Mouse (Mus musculus) gastrocnemius, adult 18-20 months (tissue): ENCODE data around the gene Neu1. TPM values are rescaled to one million over a fixed set of nuclear protein-coding genes. Genes with fewer than 3 reads are reported as not detected.
"Not testable (repeated sequence)": the region's sequence is repeated elsewhere in the genome, so short reads cannot be mapped to it uniquely, and the experiment has no call there.

Experiments
- DNase-seq: peaks from one replicate; pipeline ENCODE4 v3.0.0; 2021; ENCODE audit warnings: low spot score
- long read RNA-seq, 2 experiments: library from polyadenylated mRNA; stranded (forward); transcript quantifications; one replicate each; pipeline ENCODE4 v2.0.0; 2021
- total RNA-seq, 2 experiments: library from RNA; stranded (reverse); gene quantifications; 2 replicates each; pipeline ENCODE4 v1.2.3; 2021

Gene Neu1
- 10 to 100 TPM in 1 of 2 experiments, 1 to 10 TPM in 1; 9.1 to 10.2 TPM for total RNA-seq
- long read RNA-seq, experiment 1, transcript Neu1-201 (6 exons, 2,474 nt), result major isoform, 18 of 21 reads
- long read RNA-seq, experiment 1, partial matches to known transcripts, result 0 of 21 reads
- long read RNA-seq, experiment 1, other reads (novel, unspliced or antisense), result 2 of 21 reads
- long read RNA-seq, experiment 2, transcript Neu1-201 (6 exons, 2,474 nt), result major isoform, 6 of 8 reads
- long read RNA-seq, experiment 2, partial matches to known transcripts, result 2 of 8 reads
- long read RNA-seq, experiment 2, other reads (novel, unspliced or antisense), result 0 of 8 reads

DNA sequence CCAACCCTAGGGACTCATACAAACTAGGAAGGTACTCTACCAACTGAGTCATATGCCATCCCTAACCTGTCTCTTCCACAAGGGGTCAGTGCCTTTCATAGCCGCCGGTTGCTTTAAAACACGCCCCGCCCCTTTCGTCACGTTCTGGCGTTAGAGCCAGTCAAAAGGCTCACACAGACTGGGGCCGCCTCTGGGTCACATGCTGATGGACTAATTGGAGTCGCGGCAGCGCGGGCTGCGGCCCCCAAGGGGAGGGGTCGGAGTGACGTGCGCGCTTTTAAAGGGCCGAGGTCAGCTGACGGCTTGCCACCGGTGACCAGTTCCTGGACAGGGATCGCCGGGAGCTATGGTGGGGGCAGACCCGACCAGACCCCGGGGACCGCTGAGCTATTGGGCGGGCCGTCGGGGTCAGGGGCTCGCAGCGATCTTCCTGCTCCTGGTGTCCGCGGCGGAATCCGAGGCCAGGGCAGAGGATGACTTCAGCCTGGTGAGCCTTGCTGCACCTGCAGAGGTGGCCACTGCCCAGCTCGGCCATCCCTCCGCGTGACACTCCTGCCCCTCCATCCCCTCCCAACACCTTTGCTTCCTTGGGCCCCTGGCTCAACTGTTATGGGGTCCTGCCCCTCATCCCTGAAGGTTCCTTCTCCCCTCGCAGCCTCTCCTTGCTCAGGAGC lies at the start of gene Neu1:
TSS of gene Neu1 (plus strand) at position 193 of the 674 bp plus-strand sequence.
- peak; percentile 99 for DNase-seq

DNA sequence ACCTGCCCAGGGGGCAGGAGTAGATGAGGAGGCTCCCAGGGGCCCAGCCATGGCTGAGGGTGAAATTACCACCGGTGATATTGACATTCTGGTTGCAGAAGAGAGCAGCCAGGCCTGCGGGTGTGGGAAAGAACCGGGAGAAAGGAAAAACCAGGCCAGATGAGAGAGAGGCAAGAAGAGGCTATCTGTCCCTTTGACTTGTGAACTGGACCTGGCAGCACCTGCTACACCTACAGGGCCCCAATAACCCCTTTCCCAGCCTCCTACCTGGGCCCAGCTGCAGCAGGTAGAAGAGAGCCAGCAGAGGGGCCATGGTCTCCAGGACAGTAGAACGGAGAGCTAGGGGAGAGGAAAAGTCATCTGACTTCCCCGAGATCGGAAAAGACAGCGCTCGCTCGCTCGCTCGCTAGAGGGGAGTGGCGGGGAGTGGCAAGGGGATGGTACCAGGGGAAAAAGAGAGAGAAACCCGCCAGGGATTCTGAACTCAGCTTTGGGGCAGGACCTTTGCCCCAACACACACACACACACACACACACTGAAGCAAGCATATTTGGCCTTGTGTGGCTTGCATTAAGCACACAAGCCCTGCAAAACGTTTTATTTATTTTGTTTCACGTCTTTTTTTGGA lies 49.3 kb upstream of the Neu1 start, which contains the start of gene Gm20547:
TSS of gene Gm20547 (minus strand) at position 360 of the 628 bp plus-strand sequence.
- no peak for DNase-seq

DNA sequence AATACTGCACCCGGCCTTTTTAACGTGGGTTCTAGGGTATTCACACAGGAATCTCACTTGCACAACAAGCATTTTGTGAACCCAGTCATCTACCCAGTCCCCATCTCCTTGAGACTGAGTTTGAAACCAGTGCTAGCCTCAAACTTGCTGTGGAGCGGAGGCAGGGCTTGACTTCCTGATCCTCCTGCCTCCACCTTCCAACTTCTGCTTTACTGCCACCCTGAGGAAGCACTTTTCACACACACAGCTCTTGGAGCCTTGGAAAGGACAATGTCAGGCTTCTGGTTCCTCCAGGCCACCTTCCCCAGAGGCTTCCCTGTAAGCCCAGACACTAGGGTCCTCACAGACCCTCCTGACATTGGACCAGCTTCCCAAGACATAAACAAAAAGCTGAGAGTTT lies 47.7 kb upstream of the Neu1 start:
- DNase-seq, result no peak

DNA sequence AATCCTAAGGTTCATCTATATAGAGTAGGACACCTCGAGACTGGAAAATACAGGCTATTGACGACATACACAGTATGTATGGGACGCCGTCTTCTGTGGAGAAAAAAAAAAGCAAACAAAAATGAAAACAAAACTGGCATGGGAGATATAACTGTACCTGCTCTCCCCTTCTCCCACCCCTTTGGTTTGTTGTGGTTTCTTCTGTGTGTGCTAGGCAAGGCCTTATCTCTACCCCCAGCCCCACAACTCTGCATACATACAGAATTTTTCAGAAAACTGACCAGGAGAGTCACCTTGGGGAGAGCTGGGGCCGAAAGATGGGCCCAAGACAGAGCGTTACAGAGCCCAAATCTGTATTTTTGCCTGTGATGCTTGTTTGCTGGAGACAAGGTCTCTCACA lies 46.3 kb upstream of the Neu1 start:
- no peak for DNase-seq

DNA sequence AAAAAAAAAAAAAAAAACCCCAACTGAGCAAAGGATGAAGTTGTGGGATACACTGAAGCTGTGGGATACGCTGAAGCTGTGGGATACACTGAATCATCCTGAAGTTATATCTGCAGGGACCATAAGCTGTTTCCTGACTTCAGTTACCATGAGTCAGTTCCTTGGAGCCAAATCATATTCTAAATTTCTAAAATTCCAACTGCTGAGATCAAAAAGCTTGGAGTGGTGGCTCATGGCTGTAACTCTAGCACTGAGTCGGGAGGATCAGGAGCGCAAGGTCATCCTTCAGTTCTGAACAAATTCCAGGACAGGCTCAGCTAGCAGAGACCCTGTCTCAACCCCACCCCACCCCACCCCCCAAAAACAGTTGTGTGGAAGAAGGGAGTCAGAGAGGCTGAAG lies 45.4 kb upstream of the Neu1 start:
- no peak for DNase-seq

DNA sequence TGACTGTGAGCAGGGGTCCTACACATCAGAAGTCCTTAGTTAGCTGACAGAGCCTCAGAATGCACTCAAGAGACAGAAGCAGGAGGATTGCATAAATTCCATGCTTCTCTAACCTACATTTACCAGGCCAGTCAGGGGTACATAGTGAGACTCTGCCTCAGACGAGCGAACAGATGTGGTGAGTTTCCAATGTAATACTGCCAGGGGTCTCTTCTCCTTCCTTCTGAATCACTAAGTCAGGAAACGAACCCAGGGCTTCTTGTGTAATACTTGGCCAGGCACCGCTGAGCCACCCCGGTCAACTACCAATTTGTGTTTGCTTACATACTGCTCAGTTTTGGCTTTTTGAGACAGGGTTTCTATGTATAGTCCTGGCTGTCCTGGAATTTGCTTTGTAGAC lies 43.1 kb upstream of the Neu1 start:
- no peak for DNase-seq

DNA sequence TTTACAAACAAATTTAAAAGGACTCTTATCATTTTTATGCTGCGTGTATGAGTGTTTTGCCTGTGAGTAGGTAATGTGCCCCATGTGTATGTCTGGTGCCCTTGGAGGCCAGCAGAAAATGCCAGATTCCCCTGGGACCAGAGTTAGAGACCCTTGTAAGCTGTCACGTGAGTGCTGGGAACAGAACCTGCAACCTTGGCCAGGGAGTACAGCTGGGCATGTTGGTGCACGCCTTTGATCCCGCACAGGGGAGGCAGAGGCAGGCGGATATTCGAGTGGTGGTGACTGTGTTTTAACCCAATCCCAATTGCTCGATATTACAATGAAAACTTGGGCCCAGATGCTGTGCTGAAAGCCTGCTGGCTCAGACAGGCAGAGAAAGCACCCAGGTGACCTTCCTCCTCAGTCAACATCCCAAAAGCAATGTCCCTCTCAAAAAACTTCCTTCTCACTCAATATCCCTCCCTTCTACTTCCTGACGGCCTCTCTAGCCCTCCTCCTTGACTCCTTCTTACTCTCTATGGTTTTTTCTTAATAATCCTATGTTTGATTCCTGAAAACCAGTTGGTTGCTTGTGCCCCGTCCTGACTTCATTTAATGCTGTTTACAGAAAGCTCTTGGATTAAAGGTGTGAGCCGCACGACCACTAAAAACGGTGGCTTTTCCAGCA lies 40.8 kb upstream of the Neu1 start:
- no peak for DNase-seq

DNA sequence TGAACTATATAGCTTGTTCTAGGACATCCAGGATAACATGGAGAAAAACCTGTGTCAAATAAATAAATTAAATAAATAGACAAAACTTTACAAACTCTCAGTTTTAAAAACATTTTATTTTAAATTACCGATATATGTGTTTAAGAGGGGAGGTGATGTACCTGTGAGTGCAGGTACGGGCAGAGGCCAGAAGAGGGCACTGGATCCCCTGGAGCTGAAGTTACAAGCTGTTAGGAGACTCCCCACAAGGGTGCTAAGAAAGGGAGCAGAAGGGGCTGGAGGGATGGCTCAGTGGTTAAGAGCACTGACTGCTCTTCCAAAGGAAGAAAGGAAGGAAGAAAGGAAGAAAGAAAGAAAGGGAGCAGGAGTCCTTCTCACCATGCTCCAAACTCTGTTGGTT lies 39.7 kb upstream of the Neu1 start:
- DNase-seq, result no peak

DNA sequence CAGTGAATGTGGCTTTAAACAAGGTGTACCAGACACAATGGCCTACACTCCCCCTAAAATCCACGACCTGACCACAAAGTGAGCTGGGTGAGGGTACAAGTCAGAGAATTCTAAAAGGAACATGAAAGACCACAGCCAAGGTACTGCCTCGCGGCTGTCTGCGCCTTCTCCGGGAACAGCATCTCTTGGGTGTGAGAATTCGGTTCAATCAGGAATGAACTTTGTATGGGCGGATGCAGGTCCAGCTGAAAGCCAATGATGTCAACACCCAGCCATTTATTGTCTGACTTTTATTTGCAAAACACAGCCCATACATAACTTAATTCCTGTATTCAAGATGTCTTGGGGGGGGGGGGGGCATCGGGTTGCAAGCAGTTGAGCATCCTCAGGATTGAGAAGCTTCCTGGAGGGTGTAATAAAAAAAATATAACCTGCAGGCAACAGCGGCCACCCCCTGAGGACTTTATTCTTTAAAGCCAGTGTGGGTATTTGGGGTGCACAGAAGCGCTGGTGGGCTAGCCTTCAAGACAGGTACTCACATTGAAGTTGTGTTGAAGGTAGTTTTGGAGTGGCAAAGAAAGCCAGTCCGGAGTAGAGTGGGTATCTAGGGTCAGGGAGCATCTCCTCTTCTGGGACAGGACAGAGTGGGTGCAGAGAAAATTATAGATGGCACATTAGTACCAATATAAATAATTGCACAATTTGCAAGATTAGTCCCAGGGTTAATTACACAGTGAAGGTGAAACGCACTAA lies 37.8 kb upstream of the Neu1 start:
- no peak for DNase-seq

DNA sequence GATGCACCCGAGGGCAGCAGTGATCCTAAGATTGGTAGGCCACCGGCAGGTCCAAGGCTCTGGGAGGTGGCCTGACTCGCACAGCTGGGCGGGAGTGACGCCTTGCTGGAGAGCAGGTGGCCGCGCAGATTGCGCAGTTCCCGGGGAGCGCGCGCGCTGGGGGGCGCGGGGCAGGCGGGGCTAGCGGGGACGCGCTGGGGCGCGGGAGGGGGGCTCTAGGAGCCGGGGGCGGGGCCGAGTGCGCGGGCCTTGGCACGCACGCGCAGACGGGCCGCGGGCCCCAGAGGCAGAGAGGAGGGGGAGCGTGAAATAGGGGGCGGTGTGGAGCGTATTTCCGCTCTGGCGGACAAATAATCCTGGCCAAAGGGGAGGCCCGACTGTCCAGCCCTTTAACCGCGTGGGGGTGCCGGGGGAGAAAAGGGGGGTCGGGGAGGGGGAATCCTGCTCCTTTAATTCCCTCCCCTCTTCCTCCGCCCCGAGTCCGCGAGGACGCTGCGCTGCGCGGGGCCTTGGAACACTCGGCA lies 36.9 kb upstream of the Neu1 start:
- DNase-seq, result peak; percentile 94

DNA sequence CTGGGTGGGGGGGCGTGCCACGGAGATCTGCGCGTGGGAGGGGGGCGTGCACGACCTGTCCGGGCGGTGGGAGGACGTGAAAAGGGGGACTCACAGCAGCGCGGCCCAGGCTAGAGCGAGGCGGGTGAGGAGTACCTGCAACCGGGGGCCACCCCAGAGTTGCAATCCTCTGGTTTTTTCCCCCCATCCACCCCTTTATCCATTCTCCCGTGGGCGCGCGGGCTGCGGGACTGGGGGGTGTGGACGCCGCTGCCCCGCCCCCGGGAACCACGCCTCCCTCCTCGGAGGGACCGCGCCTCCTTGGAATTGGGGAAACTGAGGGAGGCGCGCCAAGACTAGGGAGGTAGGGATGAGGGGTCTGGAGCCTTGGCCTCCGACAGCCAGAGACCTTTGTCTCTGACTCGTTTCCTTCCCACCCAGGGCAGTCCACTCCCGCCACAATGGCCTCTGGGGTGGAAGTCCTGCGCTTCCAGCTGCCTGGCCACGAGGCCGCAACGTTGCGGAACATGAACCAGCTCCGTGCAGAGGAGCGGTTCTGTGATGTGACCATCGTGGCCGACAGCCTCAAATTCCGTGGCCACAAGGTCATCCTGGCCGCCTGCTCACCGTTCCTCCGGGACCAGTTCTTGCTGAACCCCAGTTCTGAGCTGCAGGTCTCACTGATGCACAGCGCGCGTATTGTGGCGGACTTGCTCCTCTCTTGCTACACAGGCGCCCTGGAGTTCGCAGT lies 36.1 kb upstream of the Neu1 start:
- peak; percentile 43 for DNase-seq

DNA sequence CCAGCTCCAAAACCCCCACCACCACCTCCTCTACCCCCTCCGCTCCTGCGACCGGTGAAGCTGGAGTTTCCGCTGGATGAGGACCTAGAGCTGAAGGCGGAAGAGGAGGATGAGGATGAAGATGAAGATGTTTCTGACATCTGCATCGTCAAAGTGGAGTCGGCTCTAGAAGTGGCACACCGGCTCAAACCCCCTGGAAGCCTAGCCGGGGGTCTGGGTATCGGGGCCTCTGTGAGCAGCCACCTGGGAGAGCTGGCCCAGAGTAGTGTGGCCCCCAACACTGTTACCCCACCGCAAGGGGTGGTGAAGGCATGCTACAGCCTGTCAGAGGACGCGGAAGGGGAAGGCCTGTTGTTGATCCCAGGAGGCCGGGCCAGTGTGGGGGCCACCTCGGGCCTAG lies 35.3 kb upstream of the Neu1 start:
- no peak for DNase-seq

DNA sequence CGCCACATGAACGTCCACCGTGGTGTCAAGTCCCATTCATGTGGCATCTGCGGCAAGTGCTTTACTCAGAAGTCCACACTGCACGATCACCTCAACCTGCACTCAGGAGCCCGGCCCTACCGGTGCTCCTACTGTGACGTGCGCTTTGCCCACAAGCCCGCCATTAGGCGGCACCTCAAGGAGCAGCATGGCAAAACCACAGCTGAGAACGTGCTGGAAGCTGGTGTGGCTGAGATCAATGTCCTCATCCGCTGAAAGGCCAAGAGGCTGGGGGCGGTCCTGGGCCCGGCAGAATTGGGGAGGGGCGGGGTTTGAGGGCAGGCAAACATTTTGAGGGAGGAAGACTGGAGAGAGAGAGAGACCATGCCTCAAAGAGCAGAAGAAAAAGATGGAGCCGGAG lies 34.7 kb upstream of the Neu1 start:
- DNase-seq, result no peak

DNA sequence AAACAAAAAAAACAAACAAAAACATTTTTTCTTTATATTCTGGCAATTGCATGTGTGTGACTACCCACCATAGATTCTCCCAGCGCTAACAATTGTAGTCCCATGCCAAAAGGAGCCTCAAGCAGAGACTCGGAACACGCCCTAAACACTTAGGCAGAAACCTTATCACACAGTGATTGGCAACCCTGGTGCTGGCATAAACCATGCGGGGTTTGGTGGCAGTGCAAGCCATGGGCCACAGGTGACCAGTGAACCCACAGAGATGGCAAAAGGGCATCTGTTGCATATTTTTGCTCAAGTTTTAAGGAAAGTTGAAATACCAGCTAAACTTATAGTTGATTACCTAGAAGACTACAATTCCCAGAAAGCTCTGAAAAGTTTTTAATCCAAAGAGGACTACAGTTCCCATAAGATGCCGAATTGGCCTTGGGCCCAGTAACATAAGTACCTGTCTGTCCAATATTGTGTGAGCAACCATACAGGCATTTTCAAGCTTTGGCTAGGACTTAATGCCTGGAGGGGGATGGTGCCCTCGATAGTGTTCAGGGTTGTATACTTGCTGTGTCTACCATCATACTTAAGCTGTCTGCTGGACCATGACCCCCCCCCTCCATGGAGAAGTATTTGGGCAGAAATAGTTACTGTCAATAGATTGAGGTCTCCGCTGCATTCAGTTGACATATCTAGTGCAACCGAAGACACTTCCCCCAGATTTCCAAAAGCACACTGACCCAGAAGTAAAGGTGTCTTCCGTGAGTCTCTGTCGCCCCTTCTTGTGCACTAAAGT lies 33.5 kb upstream of the Neu1 start:
- no peak for DNase-seq

DNA sequence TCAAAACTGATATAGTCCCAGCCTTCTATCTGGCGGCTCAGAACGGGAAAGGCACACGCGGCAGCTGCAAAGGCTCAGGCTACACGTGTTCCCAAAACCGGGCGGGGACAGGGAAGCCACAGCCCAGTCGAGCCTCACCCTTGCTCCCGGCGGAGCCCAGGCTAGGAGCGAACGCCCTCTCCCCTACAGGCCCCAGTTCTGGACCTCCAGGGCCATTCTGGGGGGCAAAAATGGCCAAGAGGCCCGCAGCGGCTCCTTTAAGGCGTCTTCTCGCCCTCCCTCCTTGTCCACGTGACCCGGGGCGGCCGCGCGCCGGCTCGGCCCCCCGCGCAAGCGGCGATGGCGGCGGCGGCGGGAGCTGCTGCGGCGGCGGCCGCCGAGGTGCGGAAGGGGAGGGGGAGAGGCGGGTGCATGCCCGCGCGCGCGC lies 32.9 kb upstream of the Neu1 start, which contains the start of the genes C2 and Ehmt2:
TSS of gene C2 (minus strand) at position 106 of the 427 bp plus-strand sequence.
TSS of gene Ehmt2 (plus strand) at position 310 of the 427 bp plus-strand sequence.
- DNase-seq, result peak; percentile 82

DNA sequence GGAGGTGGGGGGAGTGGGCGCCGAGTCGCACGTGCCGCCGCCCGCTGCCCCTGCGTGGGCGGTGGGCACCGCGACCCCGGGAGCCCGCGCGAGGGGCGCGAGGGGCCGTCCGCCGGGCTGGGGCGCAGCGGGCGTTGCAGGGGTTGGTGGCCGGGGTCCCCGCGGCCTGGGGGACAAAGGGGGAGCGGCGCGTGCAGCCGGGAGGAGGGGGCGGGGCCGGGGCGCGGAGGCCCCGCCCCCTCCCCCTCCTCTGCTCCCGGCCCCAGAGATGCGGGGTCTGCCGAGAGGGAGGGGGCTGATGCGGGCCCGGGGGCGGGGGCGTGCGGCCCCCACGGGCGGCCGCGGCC lies 32.4 kb upstream of the Neu1 start:
- DNase-seq, result no peak

DNA sequence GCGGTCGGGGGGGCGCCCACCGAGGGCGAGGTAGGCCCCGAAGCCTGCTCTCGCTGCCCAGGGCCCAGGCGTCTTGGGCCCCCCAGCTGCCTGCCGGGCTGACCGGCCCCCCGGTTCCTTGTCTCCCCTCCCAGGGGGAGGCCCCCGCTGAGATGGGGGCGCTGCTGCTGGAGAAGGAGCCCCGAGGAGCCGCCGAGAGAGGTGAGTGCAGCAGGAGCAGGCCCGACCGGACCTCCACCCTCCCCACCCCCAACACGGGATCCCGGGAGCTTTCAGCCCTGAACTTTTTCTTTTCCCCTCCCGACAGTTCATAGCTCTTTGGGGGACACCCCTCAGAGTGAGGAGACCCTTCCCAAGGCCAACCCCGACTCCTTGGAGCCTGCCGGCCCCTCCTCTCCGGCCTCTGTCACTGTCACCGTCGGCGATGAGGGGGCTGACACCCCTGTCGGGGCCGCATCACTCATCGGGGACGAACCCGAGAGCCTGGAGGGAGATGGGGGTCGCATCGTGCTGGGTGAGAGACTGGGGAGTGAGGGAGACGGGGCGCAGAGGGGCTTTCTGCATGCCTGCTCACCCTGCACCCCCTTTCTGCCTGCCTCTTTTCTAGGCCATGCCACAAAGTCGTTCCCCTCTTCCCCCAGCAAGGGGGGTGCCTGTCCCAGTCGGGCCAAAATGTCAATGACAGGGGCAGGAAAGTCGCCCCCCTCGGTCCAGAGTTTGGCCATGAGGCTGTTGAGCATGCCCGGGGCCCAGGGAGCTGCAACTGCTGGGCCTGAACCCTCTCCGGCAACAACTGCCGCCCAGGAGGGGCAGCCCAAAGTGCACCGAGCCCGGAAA lies 31.8 kb upstream of the Neu1 start:
- no peak for DNase-seq

DNA sequence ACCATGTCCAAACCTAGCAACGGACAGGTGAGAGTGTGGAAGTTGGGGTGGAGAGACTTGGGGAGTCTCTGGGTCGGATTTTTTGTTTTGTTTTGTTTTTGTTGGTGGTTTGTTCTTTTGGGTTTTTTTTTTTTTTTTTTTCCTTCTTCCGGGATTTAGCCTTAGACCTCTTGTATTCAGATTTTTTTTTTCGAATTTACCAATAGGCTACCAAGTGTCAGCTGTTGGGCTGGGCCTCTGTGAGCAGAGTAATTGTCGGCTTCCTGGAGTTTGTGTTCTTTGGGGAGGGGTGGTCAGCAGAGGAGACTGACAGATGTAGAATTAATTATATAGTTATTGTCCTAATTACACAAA lies 31.2 kb upstream of the Neu1 start:
- no peak for DNase-seq

DNA sequence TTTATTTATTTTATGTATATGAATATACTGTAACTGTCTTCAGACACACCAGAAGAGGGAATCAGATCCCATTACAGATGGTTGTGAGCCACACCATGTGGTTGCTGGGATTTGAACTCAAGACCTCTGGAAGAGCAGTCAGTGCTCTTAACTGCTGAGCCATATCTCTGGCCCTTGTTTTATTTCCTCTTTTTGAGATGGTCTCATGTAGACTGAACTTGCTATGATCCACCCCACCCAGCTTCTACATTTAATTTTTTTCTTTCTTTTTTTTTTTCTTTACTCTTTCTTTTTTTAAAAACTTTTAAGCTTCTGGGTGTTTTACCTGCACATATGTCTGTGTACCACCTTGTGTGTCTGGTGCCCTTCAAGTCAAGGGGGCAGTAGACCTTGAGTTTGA lies 30.2 kb upstream of the Neu1 start:
- DNase-seq, result not testable (repeated sequence)
